Mouse (Mus musculus): ENCODE data around the gene Gng10. TPM values are rescaled to one million over a fixed set of nuclear protein-coding genes. Genes with fewer than 3 reads are reported as not detected.

Gene Gng10
- total RNA-seq, 4 experiments from 2014 or later, result 4.6 to 5.6 (median 4.7) TPM

GRCm38 (mm10) chr4:59015181-59015580 lies 19.7 kb upstream of the Gng10 start:
- peak; percentile 23 to 36 for DNase-seq (ENCODE audit: low spot score in 2 of 2)

GRCm38 (mm10) chr4:59016922-59017321 lies 18.0 kb upstream of the Gng10 start:
- DNase-seq (ENCODE audit: low spot score in 2 of 2), result no peak

- no peak for DNase-seq (ENCODE audit: low spot score in 2 of 2)
Observed at GRCm38 (mm10) chr4:59034325-59034917, 467 bp upstream of the Gng10 start.

- DNase-seq (ENCODE audit: low spot score in 2 of 2), result no peak
Observed at GRCm38 (mm10) chr4:59035786-59036350, 980 bp downstream of the Gng10 start.

GRCm38 (mm10) chr4:59036490-59037127 lies 1.7 kb downstream of the Gng10 start:
- peak; percentile 54 to 55 for DNase-seq (ENCODE audit: low spot score in 2 of 2)

- DNase-seq (ENCODE audit: low spot score in 2 of 2), result no peak
Observed at GRCm38 (mm10) chr4:59037525-59037924, 2.6 kb downstream of the Gng10 start.

GRCm38 (mm10) chr4:59040397-59041287 lies 5.8 kb downstream of the Gng10 start:
- no peak for DNase-seq (ENCODE audit: low spot score in 2 of 2)

- DNase-seq (ENCODE audit: low spot score in 2 of 2), result no peak
Observed at GRCm38 (mm10) chr4:59043074-59043473, 8.2 kb downstream of the Gng10 start.

GRCm38 (mm10) chr4:59043891-59044290 lies 9.0 kb downstream of the Gng10 start:
- DNase-seq (ENCODE audit: low spot score in 2 of 2), result no peak

- no peak for DNase-seq (ENCODE audit: low spot score in 2 of 2)
Observed at GRCm38 (mm10) chr4:59047222-59047621, 12.3 kb downstream of the Gng10 start.

- no peak for DNase-seq (ENCODE audit: low spot score in 2 of 2)
Observed at GRCm38 (mm10) chr4:59051081-59051480, 16.2 kb downstream of the Gng10 start.

GRCm38 (mm10) chr4:59057929-59058328 lies 23.0 kb downstream of the Gng10 start:
- no peak for DNase-seq (ENCODE audit: low spot score in 2 of 2)

GRCm38 (mm10) chr4:59062526-59062925 lies 27.6 kb downstream of the Gng10 start:
- no peak for DNase-seq (ENCODE audit: low spot score in 2 of 2)

- no peak for DNase-seq (ENCODE audit: low spot score in 2 of 2)
Observed at GRCm38 (mm10) chr4:59069276-59069675, 34.4 kb downstream of the Gng10 start.

- DNase-seq (ENCODE audit: low spot score in 2 of 2), result no peak
Observed at GRCm38 (mm10) chr4:59083430-59083829, 48.5 kb downstream of the Gng10 start.

GRCm38 (mm10) chr4:59089391-59089790 lies 54.5 kb downstream of the Gng10 start:
- no peak for DNase-seq (ENCODE audit: low spot score in 2 of 2)

Other genes with a start within 250 kb of the Gng10 start
- gene Olfr267, start 247.4 kb upstream of the Gng10 start, total RNA-seq (2022), result not detected
- gene Ecpas, start 122.3 kb upstream of the Gng10 start, total RNA-seq (2022), result 100 to 1,000 TPM; 255 to 341 (median 297) TPM
- under 1 TPM in 3 of 4 experiments, not detected in 1; 0.10 to 0.24 (median 0.16) TPM for gene Zkscan16, start 91.5 kb upstream of the Gng10 start, total RNA-seq (2022)
- gene Ptgr1, start 48.0 kb upstream of the Gng10 start, total RNA-seq (2022), result under 1 TPM; 0.58 to 0.80 (median 0.73) TPM
- 10 to 100 TPM; 10.1 to 13.0 (median 11.5) TPM for gene Dnajc25, start 40.0 kb upstream of the Gng10 start, total RNA-seq (2022)
- gene Gm20503, start 31.9 kb upstream of the Gng10 start, total RNA-seq (2022), result 1 to 10 TPM in 1 of 4 experiments, not detected in 3; 1.4 TPM
- gene AI481877, start 103.9 kb downstream of the Gng10 start, total RNA-seq (2022), result not detected
- 1 to 10 TPM; 4.6 to 5.9 (median 5.4) TPM for gene Ugcg, start 154.2 kb downstream of the Gng10 start, total RNA-seq (2022)